Mouse (Mus musculus) stomach, embryonic 14.5 days (tissue): Measurements from ENCODE around the gene D16Ertd472e. TPM values are rescaled to one million over a fixed set of nuclear protein-coding genes. Genes with fewer than 3 reads are reported as not detected.

Experiments used
- ATAC-seq: fragments of 200-750 bp; cut with Nextera tagmentation; 2 replicates; pipeline ENCODE4 v1.8.0; 2017; ENCODE audit warnings: low read depth, moderate TSS enrichment; ENCODE audit not compliant: insufficient number of reproducible peaks, insufficient read depth, low FRiP score
- H3K27ac ChIP-seq: fragments of 300-500 bp; sonication (generic); 2 replicates; pipeline ENCODE4 v1.5.1; 2014; ENCODE audit warnings: mild to moderate bottlenecking, low read length, moderate library complexity, mixed read lengths
- H3K27me3 ChIP-seq: fragments of 300-500 bp; sonication (generic); 2 replicates; pipeline ENCODE4 v1.6.1; 2014; ENCODE audit warnings: low read length, control low read depth, mixed read lengths; ENCODE audit not compliant: control insufficient read depth, insufficient read depth
- H3K36me3 ChIP-seq: fragments of 300-500 bp; sonication (generic); 2 replicates; pipeline ENCODE4 v1.6.1; 2014; ENCODE audit warnings: mild to moderate bottlenecking, control low read depth, low read length, moderate library complexity, mixed read lengths; ENCODE audit not compliant: control insufficient read depth, insufficient read depth
- H3K4me1 ChIP-seq: fragments of 300-500 bp; sonication (generic); 2 replicates; pipeline ENCODE4 v1.6.1; 2014; ENCODE audit warnings: low read length, control low read depth, mixed read lengths; ENCODE audit not compliant: control insufficient read depth, insufficient read depth
- H3K4me2 ChIP-seq: fragments of 300-500 bp; sonication (generic); replicated peaks from 2 replicates; pipeline ENCODE4 v1.6.1; 2014; ENCODE audit warnings: low read depth, low read length, control low read depth
- H3K4me3 ChIP-seq: fragments of 300-500 bp; sonication (generic); 2 replicates; pipeline ENCODE4 v1.5.1; 2014; ENCODE audit warnings: low read depth, low read length, control low read depth
- H3K9ac ChIP-seq: fragments of 300-500 bp; sonication (generic); replicated peaks from 2 replicates; pipeline ENCODE4 v1.6.1; 2014; ENCODE audit warnings: low read depth, mild to moderate bottlenecking, control low read depth, low read length, moderate library complexity, mixed read lengths
- H3K9me3 ChIP-seq: fragments of 300-500 bp; sonication (generic); 2 replicates; pipeline ENCODE4 v1.6.1; 2016; ENCODE audit warnings: low read depth, low read length, control low read depth; ENCODE audit not compliant: control insufficient read depth
- WGBS: fragments of 180-500 bp; shearing (Covaris S2); extraction: QIAGEN DNeasy Blood & Tissue Kit; methylation state at CpG from one replicate; pipeline ENCODE4 v1.1.7; 2014; 5-methylcytosine and 5-hydroxymethylcytosine counted together
- polyA plus RNA-seq: library from polyadenylated mRNA; unstranded; fragments of >200 nt; fragmentation: Nextera tagmentation; extraction: Ambion mirVana; gene quantifications from 2 replicates; pipeline ENCODE4 v1.2.1, GENCODE M21; 2014

Gene D16Ertd472e
- polyA plus RNA-seq, 1 experiment from 2014 or later, result 19.6 TPM

DNA sequence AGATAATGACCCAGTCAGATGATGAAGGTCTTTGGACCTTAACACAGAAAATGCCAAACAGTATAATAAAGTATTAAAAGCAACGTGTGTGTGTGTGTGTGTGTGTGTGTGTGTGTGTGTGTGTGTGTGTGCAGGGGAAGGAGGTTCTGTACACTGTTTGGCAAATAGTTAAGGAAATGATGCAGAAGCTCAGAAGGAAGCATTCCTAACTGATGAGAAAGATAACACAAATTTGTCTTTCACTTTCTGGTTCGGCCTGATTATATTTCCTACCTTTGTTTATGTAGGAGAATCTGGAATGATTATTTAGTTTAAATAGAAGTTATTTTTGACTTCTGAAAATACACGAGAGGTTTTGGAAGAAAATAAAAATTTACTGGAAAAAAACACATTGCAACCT, 17.6 kb upstream of the D16Ertd472e start:
- no peak for ATAC-seq
- Histone ChIP-seq H3K9me3 (no peaks in the 10 kb centered on the region), H3K27ac (no peak overlapping the region), H3K4me2 (no peak overlapping the region), H3K4me3 (no peak overlapping the region), H3K4me1 (no peaks in the 10 kb centered on the region), H3K36me3 (no peaks in the 10 kb centered on the region), H3K27me3 (no peaks in the 10 kb centered on the region), H3K9ac (no peak overlapping the region)
- WGBS, result 47% methylated on average over 3 of the region's 3 CpGs

DNA sequence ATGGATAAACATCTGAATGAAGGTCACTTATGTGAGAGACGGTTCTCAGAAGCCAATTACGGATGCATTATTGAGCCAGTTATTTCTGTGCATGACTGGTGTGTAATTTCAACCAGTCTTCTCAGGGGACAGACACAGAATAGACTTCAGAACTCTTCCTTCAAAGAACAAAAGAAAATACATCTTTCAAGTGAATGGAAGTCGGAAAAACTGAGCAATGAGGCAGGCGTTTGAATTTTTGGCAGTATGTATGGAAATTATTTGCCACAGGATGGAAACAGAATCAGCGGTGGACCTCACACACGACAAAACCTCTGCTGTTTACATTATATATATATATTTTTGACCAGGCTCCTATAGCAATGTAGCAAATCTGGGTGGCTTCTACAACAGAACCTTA, 14.6 kb upstream of the D16Ertd472e start:
- no peak for ATAC-seq
- no peak overlapping the region for H3K4me3 ChIP-seq
- H3K9ac ChIP-seq, result no peak overlapping the region
- H3K9me3 ChIP-seq, result no peaks in the 10 kb centered on the region
- H3K27me3 ChIP-seq, result no peaks in the 10 kb centered on the region
- H3K27ac ChIP-seq, result no peak overlapping the region
- H3K4me1 ChIP-seq, result no peaks in the 10 kb centered on the region
- H3K4me2 ChIP-seq, result no peak overlapping the region
- H3K36me3 ChIP-seq, result no peaks in the 10 kb centered on the region
- WGBS, result 76% methylated on average over 6 of the region's 6 CpGs

DNA sequence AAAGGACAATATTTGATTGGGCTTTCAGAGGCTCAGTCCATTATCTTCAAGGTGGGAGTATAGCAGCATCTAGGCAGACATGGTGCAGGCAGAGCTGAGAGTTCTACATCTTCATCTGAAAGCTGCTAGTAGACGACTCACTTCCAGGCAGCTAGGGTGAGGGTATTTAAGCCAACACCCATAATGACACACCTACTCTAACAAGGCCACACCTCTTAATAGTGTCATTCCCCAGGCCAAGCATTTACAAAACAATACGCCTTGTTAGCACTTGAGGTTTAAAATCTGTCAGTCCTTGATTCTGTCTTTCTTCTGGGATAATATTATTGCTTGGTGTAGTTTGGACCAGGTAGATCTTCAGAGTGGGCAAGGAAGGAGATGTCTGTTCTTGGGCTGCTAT, 12.3 kb upstream of the D16Ertd472e start:
- Histone ChIP-seq H3K27ac (no peak overlapping the region), H3K4me1 (no peaks in the 10 kb centered on the region), H3K4me2 (no peak overlapping the region), H3K9ac (no peak overlapping the region), H3K36me3 (no peaks in the 10 kb centered on the region), H3K9me3 (no peaks in the 10 kb centered on the region), H3K4me3 (no peak overlapping the region), H3K27me3 (no peaks in the 10 kb centered on the region)
- no peak for ATAC-seq
- 70% methylated on average over 2 of the region's 2 CpGs for WGBS

DNA sequence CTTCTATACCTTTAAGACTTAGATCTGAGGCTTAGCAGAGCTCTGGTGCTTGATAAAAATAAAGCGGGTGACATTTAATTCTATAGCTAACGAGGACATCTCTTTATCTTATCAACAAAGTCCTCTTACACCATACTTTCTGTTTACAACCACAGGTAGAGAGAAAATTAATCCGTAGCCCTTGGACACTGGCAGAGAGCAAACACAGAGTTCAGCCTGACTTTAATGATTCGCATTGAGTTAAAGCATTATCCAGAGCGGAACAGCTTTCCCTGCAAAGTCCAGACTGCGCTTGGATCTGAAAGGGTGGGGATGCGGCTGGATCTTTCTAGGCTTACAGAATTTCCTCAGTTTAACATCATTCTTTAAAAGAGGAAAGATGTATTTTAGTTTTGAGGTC, 10.1 kb upstream of the D16Ertd472e start:
- H3K4me3 ChIP-seq, result no peak overlapping the region
- 55% methylated on average over 7 of the region's 7 CpGs for WGBS

DNA sequence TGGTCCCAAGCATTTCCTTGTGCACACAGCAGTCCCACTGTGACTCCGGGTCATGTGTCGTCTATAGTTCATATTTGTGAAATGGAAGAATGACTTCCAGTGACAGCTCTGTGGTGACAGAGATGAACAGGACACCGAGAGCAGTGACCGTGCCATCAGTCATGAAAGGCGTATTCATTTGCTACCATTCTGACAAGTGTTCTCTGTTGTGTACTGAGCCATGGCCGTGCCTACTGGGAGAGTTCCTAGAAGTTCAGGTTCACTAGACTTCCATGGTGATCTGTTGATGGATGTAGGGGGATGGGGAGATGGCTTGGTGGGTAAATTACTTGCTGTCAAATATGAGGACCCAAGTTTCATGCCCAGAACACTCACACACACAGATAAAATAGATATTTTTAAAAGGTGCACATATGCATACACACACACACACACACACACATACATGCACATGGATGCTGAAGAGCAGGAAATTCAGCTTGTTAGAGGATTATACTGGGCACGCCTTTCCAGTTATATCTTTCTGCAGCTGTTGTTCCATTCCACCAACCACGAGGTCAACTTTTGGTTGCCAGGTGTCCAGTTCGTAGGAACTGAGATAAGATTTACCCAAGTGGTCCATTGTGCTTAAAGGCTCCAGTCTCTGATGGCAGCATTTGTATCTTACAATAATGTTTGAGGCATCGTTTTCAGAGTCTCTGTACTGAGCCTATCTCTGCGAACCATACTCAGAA, 9.3 kb upstream of the D16Ertd472e start:
- no peaks in the 10 kb centered on the region for H3K27me3 ChIP-seq
- no peak for ATAC-seq
- H3K4me2 ChIP-seq, result no peak overlapping the region
- H3K27ac ChIP-seq, result no peak overlapping the region
- no peak overlapping the region for H3K4me3 ChIP-seq
- H3K9ac ChIP-seq, result no peak overlapping the region
- H3K4me1 ChIP-seq, result no peaks in the 10 kb centered on the region
- H3K36me3 ChIP-seq, result no peaks in the 10 kb centered on the region
- 73% methylated on average over 11 of the region's 11 CpGs for WGBS
- H3K9me3 ChIP-seq, result no peaks in the 10 kb centered on the region

More for the DNA sequence above, 10.1 kb upstream of the D16Ertd472e start:
- H3K27ac ChIP-seq, result no peak overlapping the region
- H3K27me3 ChIP-seq, result no peaks in the 10 kb centered on the region
- H3K4me2 ChIP-seq, result no peak overlapping the region
- no peak for ATAC-seq
- no peaks in the 10 kb centered on the region for H3K4me1 ChIP-seq
- no peak overlapping the region for H3K9ac ChIP-seq
- H3K9me3 ChIP-seq, result no peaks in the 10 kb centered on the region
- H3K36me3 ChIP-seq, result no peaks in the 10 kb centered on the region

DNA sequence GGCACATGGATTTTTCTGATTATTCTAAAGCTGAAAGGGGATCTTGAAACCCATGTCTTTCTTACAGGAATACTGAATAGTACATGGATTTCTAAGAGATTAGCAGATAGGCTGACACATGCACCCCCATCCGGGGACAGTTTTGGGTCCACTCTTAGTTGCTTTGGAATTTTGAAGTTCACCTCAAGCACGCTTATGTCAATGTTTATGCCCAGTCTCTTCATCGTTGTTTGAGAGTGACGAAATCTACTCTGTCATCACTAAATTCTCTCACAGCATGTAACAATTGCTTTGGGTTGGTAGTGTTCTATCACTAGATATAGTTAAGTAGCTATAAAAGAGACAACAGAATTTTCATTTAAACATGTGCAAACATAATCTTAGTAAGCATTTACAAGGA, 8.7 kb upstream of the D16Ertd472e start:
- WGBS, result 71% methylated on average over 4 of the region's 4 CpGs
- no peaks in the 10 kb centered on the region for H3K4me1 ChIP-seq

DNA sequence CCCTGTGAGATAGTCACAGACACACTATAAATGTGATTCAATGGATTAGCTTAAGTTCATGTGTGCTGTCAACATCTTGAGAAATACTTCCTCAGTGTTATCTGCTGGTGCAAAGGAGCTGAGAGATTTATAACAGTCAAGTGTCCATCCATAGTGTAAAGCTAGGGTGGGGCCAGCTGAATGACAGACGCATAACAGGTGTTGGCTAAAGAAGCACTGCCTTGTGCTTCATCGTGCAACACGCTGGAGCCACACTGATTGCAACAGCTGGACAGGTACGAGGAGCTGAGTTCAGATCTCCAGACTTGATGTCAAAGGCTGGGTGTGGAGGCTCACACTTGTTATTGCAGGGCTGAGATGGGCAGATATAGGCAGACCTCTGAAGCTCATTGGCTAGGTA, 7.5 kb upstream of the D16Ertd472e start:
- H3K4me3 ChIP-seq, result no peak overlapping the region
- ATAC-seq, result no peak
- H3K27me3 ChIP-seq, result no peaks in the 10 kb centered on the region
- H3K4me2 ChIP-seq, result no peak overlapping the region
- no peaks in the 10 kb centered on the region for H3K9me3 ChIP-seq
- H3K36me3 ChIP-seq, result no peaks in the 10 kb centered on the region
- H3K9ac ChIP-seq, result no peak overlapping the region
- no peak overlapping the region for H3K27ac ChIP-seq
- 83% methylated on average over 4 of the region's 4 CpGs for WGBS
- no peaks in the 10 kb centered on the region for H3K4me1 ChIP-seq

More for the DNA sequence above, 8.7 kb upstream of the D16Ertd472e start:
- no peak overlapping the region for H3K27ac ChIP-seq
- H3K36me3 ChIP-seq, result no peaks in the 10 kb centered on the region
- H3K9ac ChIP-seq, result no peak overlapping the region
- no peaks in the 10 kb centered on the region for H3K27me3 ChIP-seq
- ATAC-seq, result no peak
- H3K4me2 ChIP-seq, result no peak overlapping the region
- no peaks in the 10 kb centered on the region for H3K9me3 ChIP-seq
- H3K4me3 ChIP-seq, result no peak overlapping the region

DNA sequence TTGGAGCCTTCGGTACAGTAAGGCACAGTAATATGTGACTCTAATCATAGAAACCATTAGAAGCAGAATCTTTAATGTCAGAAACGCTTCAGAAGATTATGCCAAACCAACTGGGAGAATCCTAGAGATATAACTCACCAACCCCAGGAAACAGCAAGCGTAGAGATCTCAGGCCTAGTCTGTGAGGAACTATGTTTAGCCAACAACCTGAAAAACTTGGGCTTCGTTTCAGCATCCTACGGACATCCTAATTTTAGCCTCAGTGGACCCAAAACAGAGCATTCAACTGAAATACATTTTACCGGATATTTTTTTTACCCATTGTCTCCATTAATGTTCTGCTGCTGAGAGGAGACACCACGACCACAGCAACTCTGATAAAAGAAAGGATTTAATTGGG, 3.9 kb upstream of the D16Ertd472e start:
- Histone ChIP-seq H3K27ac (no peak overlapping the region), H3K4me2 (no peak overlapping the region), H3K4me3 (no peak overlapping the region), H3K9ac (no peak overlapping the region), H3K27me3 (no peaks in the 10 kb centered on the region), H3K4me1 (no peaks in the 10 kb centered on the region), H3K9me3 (no peaks in the 10 kb centered on the region), H3K36me3 (no peaks in the 10 kb centered on the region)
- no peak for ATAC-seq
- WGBS, result 92% methylated on average over 7 of the region's 7 CpGs

DNA sequence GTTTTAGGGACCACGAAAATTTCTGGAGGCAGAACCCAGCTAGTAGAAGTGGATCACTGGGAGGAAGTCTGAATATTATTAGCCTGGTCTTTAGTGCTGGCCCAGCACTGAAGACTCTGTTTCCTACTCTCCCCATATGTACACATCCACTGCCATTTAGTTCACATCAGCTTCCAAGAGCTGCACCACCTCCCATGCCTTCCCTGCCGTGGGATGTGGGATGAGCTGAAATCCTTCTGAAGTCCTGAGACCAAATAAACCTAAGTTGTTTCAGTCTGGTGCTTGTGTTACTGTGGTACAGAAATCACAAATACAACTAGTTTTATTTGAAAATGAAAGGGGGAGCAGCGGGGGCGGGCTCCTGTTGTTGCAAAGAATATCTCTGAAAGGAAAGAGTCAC, 2.9 kb upstream of the D16Ertd472e start:
- Histone ChIP-seq H3K27ac (no peak overlapping the region), H3K36me3 (no peaks in the 10 kb centered on the region), H3K4me1 (peaks cover 4% of the 10 kb centered on the region; the same call in 1 of the 2 replicates), H3K27me3 (no peaks in the 10 kb centered on the region), H3K4me2 (no peak overlapping the region), H3K9me3 (no peaks in the 10 kb centered on the region), H3K4me3 (no peak overlapping the region), H3K9ac (no peak overlapping the region)
- 86% methylated on average over 4 of the region's 4 CpGs for WGBS
- no peak for ATAC-seq
